Mouse (Mus musculus): ENCODE results near the gene Gm47955. TPM values are rescaled to one million over a fixed set of nuclear protein-coding genes. Genes with fewer than 3 reads are reported as not detected.
"Not testable (repeated sequence)": the region's sequence is repeated elsewhere in the genome, so short reads cannot be mapped to it uniquely, and the experiment has no call there.

Gm47955 gene
- total RNA-seq (2014; fragmentation: Nextera tagmentation), result not detected in 2 replicates
- total RNA-seq (2017), result not detected in 2 replicates

GRCm38 (mm10) chr1:82959870-82960385, at the start of gene Gm47955:
Gene Gm47955, plus strand, starts transcription at chr1:82960286.
- ATAC-seq (replicated peaks; ENCODE audit: poor library complexity, severe bottlenecking), result no peak

DNA sequence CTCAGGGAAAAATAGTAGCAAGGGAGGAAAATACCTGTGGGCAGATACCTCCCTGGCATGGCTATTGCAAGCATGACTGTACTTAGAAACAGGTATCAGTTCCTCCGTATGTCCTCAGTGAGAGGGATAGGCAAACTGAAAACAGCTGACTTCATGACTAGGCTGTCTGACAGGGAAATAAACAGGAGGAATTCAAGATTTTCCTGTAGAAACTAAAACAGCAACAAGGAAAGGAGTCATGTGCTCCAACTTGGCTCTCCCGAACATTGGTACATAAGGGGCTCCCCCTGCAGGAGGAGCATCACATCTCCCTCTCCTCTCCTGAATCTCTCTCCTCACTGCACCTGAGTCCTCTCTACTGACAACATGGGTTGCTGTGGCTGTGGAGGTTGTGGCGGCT, 47.1 kb upstream of the Gm47955 start, which contains the start of gene A030005L19Rik:
A030005L19Rik (plus strand) TSS at position 301 of the 400 bp plus-strand sequence.
- ATAC-seq (replicated peaks; ENCODE audit: poor library complexity, severe bottlenecking), result no peak

- peak; percentile 22; the same call in 1 of the 2 replicates for ATAC-seq (replicated peaks; ENCODE audit: poor library complexity, severe bottlenecking)
Observed at GRCm38 (mm10) chr1:82913434-82913833, 46.7 kb upstream of the Gm47955 start.

GRCm38 (mm10) chr1:82924650-82925049, 35.4 kb upstream of the Gm47955 start, which contains the start of gene A030014E15Rik:
Gene A030014E15Rik, plus strand, starts transcription at chr1:82924917.
- 0 out of 2 replicates have a peak, but pooled peaks have one; percentile 27 for ATAC-seq (replicated peaks; ENCODE audit: poor library complexity, severe bottlenecking)

DNA sequence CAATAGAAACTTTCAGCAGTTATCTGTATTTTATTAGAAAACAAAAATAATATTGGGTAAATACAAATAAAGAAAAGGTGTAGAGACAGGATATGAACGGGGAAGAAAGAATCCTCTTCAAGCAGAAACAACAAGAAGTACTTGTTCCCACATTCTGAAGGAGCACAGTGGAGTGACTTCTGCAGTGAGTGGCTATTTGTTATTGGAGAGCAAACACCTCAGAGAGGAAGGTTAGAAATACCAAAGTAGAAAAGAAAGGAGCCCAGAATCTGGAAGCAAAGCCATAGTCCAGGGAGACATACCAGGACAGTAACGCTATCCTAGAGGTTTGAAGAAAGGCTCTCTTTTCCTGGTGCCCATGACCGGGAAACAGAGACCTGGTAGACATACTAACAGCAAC, 29.5 kb upstream of the Gm47955 start:
- ATAC-seq (replicated peaks; ENCODE audit: poor library complexity, severe bottlenecking), result not testable (repeated sequence)

- not testable (repeated sequence) for ATAC-seq (replicated peaks; ENCODE audit: poor library complexity, severe bottlenecking)
Observed at GRCm38 (mm10) chr1:82931326-82931725, 28.8 kb upstream of the Gm47955 start, which contains the start of gene Gm6217. Gene Gm6217, minus strand, starts transcription at chr1:82931399.

DNA sequence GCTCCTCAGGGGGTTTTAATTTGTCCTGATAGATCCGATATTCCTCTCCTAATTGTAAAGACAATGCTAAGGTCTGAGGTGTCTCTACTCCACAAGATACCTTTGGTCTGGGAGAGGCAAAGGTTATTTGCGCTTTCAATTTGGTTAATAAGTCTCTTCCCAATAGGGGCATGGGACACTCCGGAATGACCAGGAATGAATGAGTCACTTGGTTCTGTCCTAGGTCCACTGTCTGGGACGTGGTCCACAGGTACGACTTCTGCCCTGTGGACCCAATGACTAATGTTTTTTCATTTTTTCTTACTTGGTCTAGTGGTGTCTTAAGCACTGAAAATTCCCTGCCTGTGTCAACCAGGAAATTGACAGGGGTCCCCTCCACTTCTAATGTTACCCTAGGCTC, 21.4 kb upstream of the Gm47955 start:
- ATAC-seq (replicated peaks; ENCODE audit: poor library complexity, severe bottlenecking), result no peak

DNA sequence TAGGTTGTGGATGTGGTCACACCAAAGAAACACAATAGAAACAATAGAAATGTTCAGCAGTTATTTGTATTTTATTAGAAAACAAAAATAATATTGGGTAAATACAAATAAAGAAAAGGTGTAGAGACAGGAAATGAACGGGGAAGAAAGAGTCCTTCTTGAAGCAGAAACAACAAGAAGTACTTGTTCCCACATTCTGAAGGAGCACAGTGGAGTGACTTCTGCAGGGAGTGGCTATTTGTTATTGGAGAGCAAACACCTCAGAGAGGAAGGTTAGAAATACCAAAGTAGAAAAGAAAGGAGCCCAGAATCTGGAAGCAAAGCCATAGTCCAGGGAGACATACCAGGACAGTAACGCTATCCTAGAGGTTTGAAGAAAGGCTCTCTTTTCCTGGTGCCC, 17.6 kb upstream of the Gm47955 start:
- not testable (repeated sequence) for ATAC-seq (replicated peaks; ENCODE audit: poor library complexity, severe bottlenecking)

DNA sequence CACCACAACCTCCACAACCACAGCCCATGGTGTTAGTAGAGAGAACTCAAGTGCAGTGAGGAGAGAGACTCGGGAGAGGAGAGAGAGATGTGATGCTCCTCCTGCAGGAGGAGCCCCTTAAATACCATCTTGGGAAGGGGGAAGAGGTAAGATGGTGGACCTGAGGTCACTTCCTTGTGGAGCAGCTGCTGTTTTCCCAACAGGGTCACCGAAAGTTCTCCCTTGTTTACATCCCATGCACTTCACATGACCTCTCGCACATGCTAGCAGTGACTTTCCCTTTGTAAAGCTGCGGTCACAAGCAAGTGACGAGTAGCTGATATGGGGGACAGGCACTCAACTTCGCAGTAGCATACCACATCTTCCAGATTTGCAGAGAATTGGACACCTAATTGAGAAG, 16.8 kb upstream of the Gm47955 start, which contains the start of gene A030003K21Rik:
A030003K21Rik (minus strand) TSS at position 94 of the 400 bp plus-strand sequence.
- not testable (repeated sequence) for ATAC-seq (replicated peaks; ENCODE audit: poor library complexity, severe bottlenecking)

DNA sequence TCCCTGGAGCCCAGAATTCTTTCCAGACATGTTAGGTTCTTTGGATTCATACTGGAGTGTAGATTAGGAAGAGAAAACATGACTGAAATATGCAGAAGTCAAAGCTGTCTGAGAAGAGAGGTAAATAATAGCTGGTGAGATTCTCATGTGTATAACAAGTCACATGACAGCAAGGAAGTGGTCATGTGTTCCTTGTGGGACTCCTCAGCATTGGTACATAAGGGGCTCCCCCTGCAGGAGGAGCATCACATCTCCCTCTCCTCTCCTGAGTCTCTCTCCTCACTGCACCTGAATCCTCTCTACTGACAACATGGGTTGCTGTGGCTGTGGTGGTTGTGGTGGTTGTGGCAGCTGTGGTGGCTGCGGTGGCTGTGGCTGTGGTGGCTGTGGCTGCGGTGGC, 14.1 kb upstream of the Gm47955 start:
- not testable (repeated sequence) for ATAC-seq (replicated peaks; ENCODE audit: poor library complexity, severe bottlenecking)

DNA sequence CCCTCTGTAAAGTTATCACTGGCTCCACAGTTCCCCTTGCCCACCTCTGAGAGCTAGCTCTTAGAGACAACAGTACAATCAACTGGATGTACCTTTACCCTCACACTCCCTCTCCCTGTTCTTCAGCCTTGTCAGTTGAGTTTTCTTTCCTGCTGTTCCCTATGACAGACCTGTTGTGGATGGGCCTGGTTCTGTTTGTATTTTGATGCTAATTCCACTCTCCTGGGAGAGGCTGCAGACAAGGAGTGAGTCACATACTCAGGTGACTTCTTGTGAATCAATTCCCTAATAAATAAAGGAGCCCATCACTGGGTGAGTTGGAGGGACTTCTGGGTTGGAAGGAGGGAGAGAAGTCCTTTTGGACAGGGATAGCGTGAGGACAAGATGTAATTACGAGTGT, 11.5 kb upstream of the Gm47955 start:
- ATAC-seq (replicated peaks; ENCODE audit: poor library complexity, severe bottlenecking), result no peak

GRCm38 (mm10) chr1:82955913-82956312, 4.2 kb upstream of the Gm47955 start, which contains the start of gene Gm7544:
Gene Gm7544, minus strand, starts transcription at chr1:82956013.
- ATAC-seq (replicated peaks; ENCODE audit: poor library complexity, severe bottlenecking), result not testable (repeated sequence)

- no peak for ATAC-seq (replicated peaks; ENCODE audit: poor library complexity, severe bottlenecking)
Observed at GRCm38 (mm10) chr1:82966413-82966812, 6.3 kb downstream of the Gm47955 start.

GRCm38 (mm10) chr1:82972046-82972445, 12.0 kb downstream of the Gm47955 start:
- no peak for ATAC-seq (replicated peaks; ENCODE audit: poor library complexity, severe bottlenecking)

GRCm38 (mm10) chr1:82973244-82973643, 13.2 kb downstream of the Gm47955 start:
- no peak for ATAC-seq (replicated peaks; ENCODE audit: poor library complexity, severe bottlenecking)

DNA sequence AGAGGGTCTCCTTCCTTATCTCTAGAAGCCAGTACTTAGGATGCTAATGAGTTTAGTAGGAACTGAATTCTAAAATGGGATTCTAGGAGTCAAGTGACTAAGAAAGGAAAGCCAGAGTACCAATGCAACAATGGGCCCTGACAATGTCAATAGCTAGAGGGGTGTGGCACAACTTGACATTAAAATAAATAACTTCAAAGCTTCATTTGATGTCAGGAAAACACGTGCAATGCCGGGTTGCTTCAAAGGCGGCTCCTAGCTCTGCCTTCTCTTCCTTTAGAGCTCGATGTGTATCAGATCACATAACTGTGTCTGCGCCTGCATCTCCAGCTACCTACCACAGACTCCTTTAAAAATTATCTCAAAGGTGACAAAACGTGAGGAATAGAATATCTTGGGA, 13.8 kb downstream of the Gm47955 start:
- no peak for ATAC-seq (replicated peaks; ENCODE audit: poor library complexity, severe bottlenecking)

DNA sequence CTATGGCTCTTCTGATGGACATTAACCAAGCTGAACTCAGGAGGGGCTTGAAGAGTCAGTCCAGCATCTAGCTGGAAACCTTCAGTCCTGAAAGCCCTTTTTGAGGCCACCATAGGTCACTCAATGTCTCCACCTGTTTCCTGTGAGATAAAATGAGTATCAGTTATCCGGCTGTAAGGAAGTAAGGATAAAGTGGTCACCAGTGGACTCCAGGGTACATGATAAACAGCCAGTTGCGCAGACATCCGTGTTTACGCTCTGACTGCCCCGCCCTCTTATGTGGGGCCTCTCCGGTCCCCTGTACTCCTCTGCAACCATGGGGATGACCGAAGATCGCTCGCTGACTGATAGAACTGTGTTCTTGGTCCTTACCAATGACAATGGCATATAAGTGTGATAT, 14.3 kb downstream of the Gm47955 start:
- ATAC-seq (replicated peaks; ENCODE audit: poor library complexity, severe bottlenecking), result no peak

DNA sequence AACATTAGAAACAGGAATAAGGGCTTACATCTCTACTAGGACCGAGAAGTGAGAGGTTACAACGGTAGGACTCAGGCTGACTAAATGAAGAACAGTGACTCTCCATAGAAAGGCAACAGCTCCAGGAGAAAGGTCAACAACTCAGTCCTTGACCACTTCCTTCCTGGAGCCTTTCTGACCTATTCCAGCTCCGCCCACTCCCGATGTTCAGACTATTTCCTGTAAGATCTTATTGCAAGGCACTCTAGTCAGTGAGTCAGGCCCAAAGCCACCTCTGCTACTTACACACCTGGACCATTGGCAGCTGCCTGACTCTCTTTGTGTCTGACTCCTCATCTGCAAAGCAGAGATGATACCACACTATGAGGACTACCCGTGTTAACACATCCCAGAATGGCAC, 15.7 kb downstream of the Gm47955 start:
- ATAC-seq (replicated peaks; ENCODE audit: poor library complexity, severe bottlenecking), result no peak

DNA sequence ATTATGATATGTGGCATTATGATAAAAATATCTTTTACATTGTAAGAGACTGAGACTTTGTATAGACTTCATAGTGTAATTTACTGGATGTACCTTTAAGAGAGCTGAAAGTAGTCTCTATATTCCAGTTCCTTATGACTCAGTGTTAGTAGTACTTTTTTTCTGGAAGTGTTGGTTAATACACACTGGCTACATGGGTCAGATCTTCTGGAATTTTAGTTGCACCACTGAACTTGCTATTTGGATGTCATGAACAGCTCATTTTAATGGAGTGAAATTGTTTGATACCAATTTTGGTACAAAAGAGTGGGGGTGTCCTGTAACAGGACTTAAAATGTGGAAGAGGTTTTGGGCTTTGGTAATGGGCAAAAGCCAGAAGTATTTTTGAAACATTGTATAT, 17.8 kb downstream of the Gm47955 start:
- no peak for ATAC-seq (replicated peaks; ENCODE audit: poor library complexity, severe bottlenecking)

DNA sequence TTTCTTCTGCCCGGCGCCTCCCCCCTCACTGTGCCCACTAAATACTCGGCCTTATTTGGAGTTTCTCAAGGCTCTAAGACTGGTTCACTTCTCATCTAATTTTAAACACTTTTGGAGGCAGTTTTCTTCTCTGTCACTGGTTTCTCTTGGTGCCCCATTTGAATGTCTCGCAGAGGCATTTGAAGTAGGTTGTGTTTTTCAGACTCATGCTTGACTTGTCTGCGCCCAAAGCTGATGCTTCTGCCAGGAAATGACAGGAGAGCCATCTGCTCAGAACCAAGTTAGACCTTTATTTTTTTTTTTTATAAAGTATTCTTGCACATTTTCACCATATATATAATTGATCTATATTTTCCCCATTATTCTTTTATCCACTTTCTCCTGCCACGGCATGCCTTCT, 26.7 kb downstream of the Gm47955 start:
- no peak for ATAC-seq (replicated peaks; ENCODE audit: poor library complexity, severe bottlenecking)

DNA sequence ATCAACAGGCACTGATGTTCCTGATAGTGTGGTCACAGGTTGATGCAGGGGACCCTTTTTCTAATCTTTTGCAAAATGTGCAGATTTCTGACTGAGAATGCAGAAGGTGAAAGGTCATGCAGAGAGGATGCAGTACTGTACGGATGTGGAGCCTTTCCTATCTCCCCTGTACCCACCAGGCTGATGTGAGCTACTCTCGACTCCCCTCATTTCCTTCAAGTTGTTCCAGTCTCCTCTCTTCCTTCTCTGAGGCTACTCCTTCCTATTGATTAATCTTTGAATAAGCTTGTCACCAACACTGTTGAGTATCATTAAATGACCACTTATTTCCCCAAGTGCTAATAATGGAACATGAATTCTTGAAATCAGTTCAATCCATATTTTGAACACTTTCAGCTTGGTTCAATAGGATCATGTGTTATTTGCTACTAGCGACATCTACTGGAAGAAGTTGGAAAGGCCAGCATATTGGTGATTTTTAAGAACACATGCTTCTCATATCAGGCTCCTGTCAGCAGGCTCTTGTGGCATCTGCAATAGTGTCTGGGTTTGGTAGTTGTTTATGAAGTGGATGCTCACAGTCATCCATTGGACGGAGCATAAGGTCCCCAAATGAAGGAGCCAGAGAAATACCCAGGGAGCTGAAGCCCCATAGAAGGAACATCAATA, 27.6 kb downstream of the Gm47955 start:
- peak; percentile 50 for ATAC-seq (replicated peaks; ENCODE audit: poor library complexity, severe bottlenecking)

GRCm38 (mm10) chr1:82991062-82991461, 31.0 kb downstream of the Gm47955 start:
- no peak for ATAC-seq (replicated peaks; ENCODE audit: poor library complexity, severe bottlenecking)

Data from granulocyte monocyte progenitor cell, adult 5-6 weeks (primary cell).